Mouse (Mus musculus) ES-Bruce4 (cell line): Measurements from ENCODE around the gene Golga4. TPM values are rescaled to one million over a fixed set of nuclear protein-coding genes. Genes with fewer than 3 reads are reported as not detected.

Source experiments
- H3K27ac ChIP-seq: 2 replicates; pipeline ENCODE4 v1.5.1; 2012; ENCODE audit warnings: low read length, inconsistent platforms; ENCODE audit not compliant: insufficient read depth
- H3K27me3 ChIP-seq: 2 replicates; pipeline ENCODE4 v1.6.1; 2012; ENCODE audit warnings: mild to moderate bottlenecking, low read length, inconsistent platforms; ENCODE audit not compliant: control insufficient read depth, poor library complexity, insufficient read depth, severe bottlenecking
- H3K36me3 ChIP-seq: 2 replicates; pipeline ENCODE4 v1.6.1; 2012; ENCODE audit warnings: inconsistent platforms, mild to moderate bottlenecking, low read length, moderate library complexity; ENCODE audit not compliant: control insufficient read depth, poor library complexity, insufficient read depth, severe bottlenecking
- H3K4me1 ChIP-seq: one replicate; pipeline ENCODE4 v1.8.1; 2011; ENCODE audit warnings: low read length; ENCODE audit not compliant: control insufficient read depth, insufficient read depth
- H3K4me3 ChIP-seq: 2 replicates; pipeline ENCODE4 v1.5.1; 2011; ENCODE audit warnings: low read depth, mild to moderate bottlenecking, low read length
- H3K9ac ChIP-seq: 2 replicates; pipeline ENCODE4 v1.6.1; 2012; ENCODE audit warnings: low read depth, mild to moderate bottlenecking, inconsistent platforms; ENCODE audit not compliant: poor library complexity, severe bottlenecking
- H3K9me3 ChIP-seq: replicated peaks from 2 replicates; pipeline ENCODE4 v1.6.1; 2012; ENCODE audit warnings: mild to moderate bottlenecking, low read length, inconsistent platforms; ENCODE audit not compliant: control insufficient read depth, poor library complexity, insufficient read depth, severe bottlenecking
- CTCF ChIP-seq: IDR thresholded peaks from one replicate; pipeline ENCODE4 v1.8.1; 2011; ENCODE audit warnings: low read depth, low read length
- EP300 ChIP-seq: IDR thresholded peaks from 2 replicates; pipeline ENCODE4 v1.6.1; 2011; ENCODE audit warnings: low read depth, low read length; ENCODE audit not compliant: insufficient read depth
- POLR2A ChIP-seq: IDR thresholded peaks from one replicate; pipeline ENCODE4 v1.8.1; 2011; ENCODE audit warnings: low read length; ENCODE audit not compliant: insufficient read depth
- polyA plus RNA-seq: library from polyadenylated mRNA; stranded (reverse); fragments of >200 nt; gene quantifications from 2 replicates; pipeline ENCODE4 v1.2.4, GENCODE M21; 2011; ENCODE audit warnings: low read depth; ENCODE audit not compliant: missing spikeins, insufficient read depth, insufficient read length

Golga4 gene
- polyA plus RNA-seq, 1 experiment: 132 TPM

DNA sequence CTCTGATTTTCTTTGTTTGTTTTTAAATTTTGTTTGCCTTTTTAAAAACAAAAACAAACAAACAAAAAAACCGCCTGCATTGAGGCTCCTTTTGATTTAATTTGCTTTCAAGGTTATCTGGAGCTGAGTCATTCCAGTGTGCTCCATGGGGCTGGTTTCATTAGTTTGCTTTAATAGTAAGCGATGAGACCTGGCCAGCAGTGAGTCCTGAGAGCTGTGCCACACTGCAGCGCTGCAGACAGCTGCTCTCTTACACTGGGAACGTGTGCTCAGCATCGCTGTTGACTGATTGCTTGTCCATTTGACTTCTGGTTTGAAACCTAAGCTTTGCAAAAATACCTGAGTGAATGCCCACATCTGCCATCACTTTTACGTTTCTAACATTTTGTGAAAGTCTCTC, 74.3 kb downstream of the Golga4 start:
- Histone ChIP-seq H3K9me3 (no peaks in the 10 kb centered on the region), H3K36me3 (peaks cover 17% of the 10 kb centered on the region), H3K4me3 (no peak overlapping the region), H3K27me3 (no peaks in the 10 kb centered on the region), H3K27ac (no peak overlapping the region), H3K9ac (no peak overlapping the region), H3K4me1 (peaks cover 1% of the 10 kb centered on the region)
- no peak for TF ChIP-seq CTCF
- no peak for TF ChIP-seq POLR2A
- TF ChIP-seq EP300: no peak

GRCm38 (mm10) chr9:118582757-118583156, 76.7 kb downstream of the Golga4 start:
- H3K36me3 ChIP-seq: no peaks in the 10 kb centered on the region; the same call in none of the 2 replicates
- H3K4me3 ChIP-seq: no peak overlapping the region
- no peak overlapping the region for H3K9ac ChIP-seq
- H3K27ac ChIP-seq: no peak overlapping the region
- H3K4me1 ChIP-seq: peaks cover 1% of the 10 kb centered on the region
- TF ChIP-seq POLR2A: no peak
- TF ChIP-seq CTCF: no peak
- TF ChIP-seq EP300: no peak
- no peaks in the 10 kb centered on the region for H3K27me3 ChIP-seq
- no peaks in the 10 kb centered on the region for H3K9me3 ChIP-seq

- Histone ChIP-seq H3K4me1 (peaks cover 1% of the 10 kb centered on the region), H3K9me3 (no peaks in the 10 kb centered on the region), H3K4me3 (no peak overlapping the region), H3K36me3 (no peaks in the 10 kb centered on the region; the same call in 1 of the 2 replicates), H3K9ac (no peak overlapping the region), H3K27me3 (no peaks in the 10 kb centered on the region), H3K27ac (no peak overlapping the region)
- TF ChIP-seq CTCF (no peak), POLR2A (no peak), EP300 (no peak)
Measured at GRCm38 (mm10) chr9:118584838-118585237, 78.8 kb downstream of the Golga4 start.

GRCm38 (mm10) chr9:118585998-118586397, 79.9 kb downstream of the Golga4 start:
- H3K36me3 ChIP-seq: no peaks in the 10 kb centered on the region
- TF ChIP-seq CTCF (no peak), EP300 (no peak), POLR2A (no peak)
- H3K9ac ChIP-seq: no peak overlapping the region
- H3K27me3 ChIP-seq: no peaks in the 10 kb centered on the region
- H3K9me3 ChIP-seq: no peaks in the 10 kb centered on the region
- no peak overlapping the region for H3K4me3 ChIP-seq
- H3K4me1 ChIP-seq: peaks cover 1% of the 10 kb centered on the region
- H3K27ac ChIP-seq: no peak overlapping the region

- no peak overlapping the region for H3K4me3 ChIP-seq
- H3K9me3 ChIP-seq: no peaks in the 10 kb centered on the region
- TF ChIP-seq CTCF: no peak
- no peak for TF ChIP-seq POLR2A
- TF ChIP-seq EP300: no peak
- H3K36me3 ChIP-seq: no peaks in the 10 kb centered on the region
- H3K27ac ChIP-seq: no peak overlapping the region
- H3K4me1 ChIP-seq: no peaks in the 10 kb centered on the region
- H3K27me3 ChIP-seq: no peaks in the 10 kb centered on the region
- no peak overlapping the region for H3K9ac ChIP-seq
Measured at GRCm38 (mm10) chr9:118587115-118587514, 81.0 kb downstream of the Golga4 start.

DNA sequence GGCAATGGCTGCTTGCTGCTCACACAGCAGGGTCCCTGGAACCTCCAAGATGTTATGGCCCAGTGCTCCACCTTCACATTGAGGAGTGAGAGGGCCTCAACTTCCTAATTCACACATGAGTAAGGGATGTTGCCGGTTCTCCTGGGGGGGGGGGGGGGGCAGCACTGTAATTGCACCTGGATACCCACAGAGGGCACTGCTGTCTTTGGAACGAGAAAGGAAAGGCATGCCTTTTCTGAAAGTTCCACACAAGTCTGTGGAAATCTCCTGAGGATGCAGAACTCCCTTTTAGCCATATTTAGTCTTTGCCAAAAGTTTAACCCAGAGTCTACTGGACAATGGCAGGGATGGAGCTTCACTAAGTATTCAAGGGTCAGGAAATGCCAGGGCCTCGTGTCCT, 83.2 kb downstream of the Golga4 start:
- Histone ChIP-seq H3K27ac (no peak overlapping the region), H3K9ac (no peak overlapping the region), H3K9me3 (no peaks in the 10 kb centered on the region), H3K4me1 (no peaks in the 10 kb centered on the region), H3K27me3 (no peaks in the 10 kb centered on the region), H3K4me3 (no peak overlapping the region), H3K36me3 (no peaks in the 10 kb centered on the region)
- TF ChIP-seq CTCF (peak; percentile 37), POLR2A (no peak)
